Mouse (Mus musculus) cerebellum, adult 9-10 months (tissue): ENCODE results near the gene Prpsap1.
"Not testable (repeated sequence)": the region's sequence is repeated elsewhere in the genome, so short reads cannot be mapped to it uniquely, and the experiment has no call there.

ENCODE experiments used
- DNase-seq: peaks from one replicate; pipeline ENCODE4 v3.0.0; 2022

Gene Prpsap1

DNA sequence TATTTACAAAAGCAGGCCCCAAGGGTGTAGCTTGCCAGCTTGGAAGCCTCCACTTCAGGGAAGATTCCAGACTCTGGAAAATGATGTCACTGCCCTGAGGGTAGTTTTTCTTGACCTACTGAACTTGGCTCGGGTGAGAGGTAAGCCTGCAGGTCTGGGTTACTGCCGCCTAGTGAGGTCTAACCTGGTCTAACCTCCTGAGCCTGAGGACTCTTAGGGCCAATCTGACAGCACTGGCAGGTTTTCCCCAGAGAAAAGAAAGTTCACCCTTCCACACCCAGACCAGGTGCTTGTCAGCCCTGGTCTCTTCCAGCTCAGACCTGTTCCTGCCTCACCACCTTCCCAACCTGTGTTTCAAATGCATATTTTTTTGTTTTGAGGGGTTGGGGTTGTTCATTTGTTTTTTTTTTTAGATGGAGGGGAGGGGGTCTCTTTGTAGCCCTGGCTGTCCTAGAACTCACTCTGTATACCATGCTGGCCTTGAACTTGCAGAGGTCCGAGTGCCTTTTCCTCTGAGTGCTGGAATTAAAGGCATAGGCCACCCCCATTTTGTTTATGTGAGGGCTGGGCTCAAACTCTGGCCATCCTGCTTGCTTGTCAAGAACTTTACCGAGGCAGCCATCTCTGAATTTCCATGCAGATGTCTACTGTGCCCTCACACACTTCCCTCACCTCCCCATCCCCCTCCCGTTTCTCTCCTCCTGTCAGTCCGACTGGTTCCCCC, 67.0 kb downstream of the Prpsap1 start:
- no peak for DNase-seq

DNA sequence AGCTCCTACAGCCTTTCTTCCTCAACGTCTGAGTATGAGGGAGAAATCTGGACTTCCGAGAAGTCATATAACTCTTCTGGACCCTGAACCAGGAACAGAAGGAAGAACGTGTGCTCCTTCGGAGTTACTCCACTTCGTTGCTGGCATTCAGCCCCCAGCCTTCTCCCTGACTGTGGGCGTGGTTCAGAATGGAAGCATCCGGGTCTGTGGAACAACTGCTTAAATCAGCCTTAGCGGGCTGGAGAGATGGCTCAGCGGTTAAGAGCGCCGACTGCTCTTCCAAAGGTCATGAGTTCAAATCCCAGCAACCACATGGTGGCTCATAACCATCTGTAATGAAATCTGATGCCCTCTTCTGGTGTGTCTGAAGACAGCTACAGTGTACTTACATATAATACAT, 67.7 kb downstream of the Prpsap1 start:
- not testable (repeated sequence) for DNase-seq

DNA sequence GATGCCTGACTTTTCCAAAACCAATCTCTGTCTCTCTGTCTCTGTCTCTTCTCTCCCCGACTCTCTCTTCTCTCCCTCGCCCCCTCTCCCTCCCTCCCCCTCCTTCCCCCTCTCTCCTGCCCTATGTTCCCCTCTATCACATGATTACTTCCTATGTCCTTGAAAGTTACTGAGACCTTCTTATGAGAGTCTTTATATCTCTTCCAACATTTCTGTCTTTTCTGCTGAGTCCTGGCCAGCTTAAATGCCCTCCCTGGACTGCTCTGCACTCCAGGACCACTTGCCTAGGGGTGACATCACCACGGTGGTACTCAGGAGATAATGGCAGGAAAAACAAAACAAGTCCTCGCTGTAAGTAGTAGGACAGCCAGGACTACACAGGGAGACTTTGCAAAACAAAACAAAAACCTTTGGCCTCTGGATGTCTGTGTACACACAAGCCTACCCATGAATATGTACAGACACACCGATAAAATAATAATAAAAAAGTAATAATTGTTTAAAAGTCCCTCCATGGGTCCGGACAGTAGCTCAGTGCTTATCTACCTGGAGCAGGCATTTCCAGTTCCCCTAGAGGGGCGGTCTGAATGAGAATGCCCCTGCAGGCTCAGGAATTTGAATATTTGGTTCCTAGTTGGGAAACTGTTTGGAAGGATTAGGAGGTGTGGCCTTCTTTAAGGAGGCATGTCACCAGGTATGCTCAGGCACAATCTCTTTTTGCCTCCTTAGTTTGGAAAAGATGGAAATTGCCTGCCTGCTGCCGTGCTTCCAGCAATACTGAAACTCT, 69.2 kb downstream of the Prpsap1 start:
- DNase-seq = no peak

- DNase-seq = no peak
These were observed 70.0 kb downstream of the Prpsap1 start for GRCm38 (mm10) chr11:116423782-116424620.

DNA sequence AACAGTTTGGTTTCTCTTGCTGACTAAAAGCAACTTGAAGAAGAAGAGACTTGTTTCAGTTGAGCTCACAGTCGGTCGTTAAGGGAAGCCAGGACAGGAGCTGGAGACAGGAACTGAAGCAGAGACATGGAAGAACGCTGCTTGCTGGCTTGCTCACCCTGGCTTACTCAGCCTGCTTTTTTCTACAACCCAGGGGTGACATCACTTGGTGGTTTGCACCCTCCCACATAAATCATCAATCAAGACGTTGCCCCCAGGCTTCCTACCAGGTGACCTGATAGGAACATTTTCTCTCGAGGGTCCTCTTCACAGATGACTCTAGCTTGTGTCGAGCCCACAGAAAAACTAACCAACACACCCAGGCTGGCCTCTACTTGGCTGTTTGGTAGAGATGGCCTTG, 70.8 kb downstream of the Prpsap1 start:
- no peak for DNase-seq

- no peak for DNase-seq
These were observed 71.4 kb downstream of the Prpsap1 start for GRCm38 (mm10) chr11:116422562-116422961.

GRCm38 (mm10) chr11:116421102-116421501, 72.9 kb downstream of the Prpsap1 start:
- no peak for DNase-seq
